ENCODE assay signal across 9 mouse cellular contexts in genomic region chr12:105722657-105723056, GRCm38 (mm10). TPM values are rescaled to one million over a fixed set of nuclear protein-coding genes. Genes with fewer than 3 reads are reported as not detected.
DNase-seq lines count a peak whose midpoint lies in the region; ATAC-seq and TF ChIP-seq lines count a peak whose summit lies in the region.
"Had no signal": no experiment of that assay in that cellular context is flagged by ENCODE, and none has a peak within 500 bp of the region (broad histone marks: within the 10 kb centered on the region; RNA-seq: fewer than 3 reads in every experiment).

No protein-coding gene starts in this region.

- H3K9me3 ChIP-seq in hindbrain, embryonic 11.5 days (ENCODE audit: control insufficient read depth, low read length): no peaks in the 10 kb centered on the region
- no peaks in the 10 kb centered on the region for H3K9me3 ChIP-seq in hindbrain, embryonic 10.5 days
- H3K9me3 ChIP-seq in neural tube, embryonic 14.5 days (ENCODE audit: control insufficient read depth, low read length): no peaks in the 10 kb centered on the region
- H3K9me3 ChIP-seq: embryonic facial prominence, embryonic 13.5 days had no signal

- DNase-seq in hindbrain, embryonic 11.5 days (ENCODE audit: low spot score): peak; percentile 79
- no peak for DNase-seq in hindbrain, embryonic 10.5 days (ENCODE audit: low spot score)
- peak; percentile 16 for DNase-seq in T-cell, adult 2 months (ENCODE audit: low spot score)
- DNase-seq in left cerebral cortex, postnatal 25 days (ENCODE audit: low spot score in 2 of 2): peak; percentile 36 to 57
- no peak for DNase-seq in adrenal gland, adult 18-20 months (ENCODE audit: low spot score in 2 of 2)

- ATAC-seq in hindbrain, embryonic 11.5 days (ENCODE audit: low FRiP score): peak; percentile 62
- ATAC-seq in erythroid progenitor cell, adult 5-6 weeks (replicated peaks; ENCODE audit: low FRiP score, poor library complexity, severe bottlenecking): peak; percentile 64; the same call in 1 of the 2 replicates
- ATAC-seq in neural tube, embryonic 14.5 days (ENCODE audit: low read depth): peak; percentile 70

- intact Hi-C loops in left cerebral cortex, postnatal 25 days (cut with DNase I): loop anchor here (5.0 kb wide), 1 partner anchor 225 kb away; no protein-coding TSS in a partner anchor

- H3K4me3 ChIP-seq in hindbrain, embryonic 11.5 days (ENCODE audit: low read depth, low read length): no peak overlapping the region
- H3K4me3 ChIP-seq in hindbrain, embryonic 10.5 days: no peak overlapping the region
- H3K4me3 ChIP-seq in C2C12 (ENCODE audit: insufficient read depth, poor library complexity, severe bottlenecking): no peak overlapping the region
- no peak overlapping the region for H3K4me3 ChIP-seq in neural tube, embryonic 14.5 days (ENCODE audit: low read depth, low read length)
- H3K4me3 ChIP-seq: embryonic facial prominence, embryonic 13.5 days had no signal

- WGBS in hindbrain, embryonic 11.5 days: 3% methylated on average over 5 of the region's 5 CpGs
- WGBS in hindbrain, embryonic 10.5 days: 4% methylated on average over 5 of the region's 5 CpGs
- WGBS in neural tube, embryonic 14.5 days: 5% methylated on average over 5 of the region's 5 CpGs

- no peak overlapping the region for H3K4me2 ChIP-seq in hindbrain, embryonic 11.5 days (replicated peaks; ENCODE audit: low read depth, low read length)
- no peak overlapping the region for H3K4me2 ChIP-seq in neural tube, embryonic 14.5 days (ENCODE audit: low read depth, low read length)
- H3K4me2 ChIP-seq: embryonic facial prominence, embryonic 13.5 days had no signal

- H3K79me2 ChIP-seq in C2C12 (ENCODE audit: control insufficient read depth, insufficient read depth): no peaks in the 10 kb centered on the region

- H3K27ac ChIP-seq in hindbrain, embryonic 11.5 days (ENCODE audit: low read depth, low read length): no peak overlapping the region
- no peak overlapping the region for H3K27ac ChIP-seq in hindbrain, embryonic 10.5 days
- no peak overlapping the region for H3K27ac ChIP-seq in neural tube, embryonic 14.5 days (ENCODE audit: low read depth, low read length)
- H3K27ac ChIP-seq: embryonic facial prominence, embryonic 13.5 days had no signal

- peak; percentile 21 for TF ChIP-seq CTCF in C2C12 (IDR thresholded peaks at IDR 0.05; ENCODE audit: control insufficient read depth, insufficient read depth, insufficient read length)

- no peak overlapping the region for H3ac ChIP-seq in C2C12 (ENCODE audit: control insufficient read depth, insufficient read length, low read depth)

- H3K36me3 ChIP-seq in hindbrain, embryonic 11.5 days (ENCODE audit: control insufficient read depth, insufficient read depth, low read length): no peaks in the 10 kb centered on the region
- H3K36me3 ChIP-seq in hindbrain, embryonic 10.5 days: no peaks in the 10 kb centered on the region
- no peaks in the 10 kb centered on the region for H3K36me3 ChIP-seq in C2C12 (ENCODE audit: control insufficient read depth, insufficient read depth)
- H3K36me3 ChIP-seq in neural tube, embryonic 14.5 days (ENCODE audit: control insufficient read depth, insufficient read depth, low read length): no peaks in the 10 kb centered on the region
- H3K36me3 ChIP-seq: embryonic facial prominence, embryonic 13.5 days had no signal

- H3K79me3 ChIP-seq in C2C12 (ENCODE audit: low read depth): no peaks in the 10 kb centered on the region

- no peaks in the 10 kb centered on the region for H3K4me1 ChIP-seq in hindbrain, embryonic 11.5 days (replicated peaks; ENCODE audit: control insufficient read depth, insufficient read depth, low read length)
- H3K4me1 ChIP-seq in hindbrain, embryonic 10.5 days (replicated peaks): peaks cover 9% of the 10 kb centered on the region
- 0 out of 2 replicates have a peak, but pooled peaks cover 5% of the 10 kb centered on the region for H3K4me1 ChIP-seq in neural tube, embryonic 14.5 days (ENCODE audit: control insufficient read depth, insufficient read depth, low read length)
- H3K4me1 ChIP-seq: embryonic facial prominence, embryonic 13.5 days had no signal

- H3K27me3 ChIP-seq in hindbrain, embryonic 11.5 days (ENCODE audit: control insufficient read depth, insufficient read depth, low read length): no peaks in the 10 kb centered on the region
- H3K27me3 ChIP-seq in hindbrain, embryonic 10.5 days (ENCODE audit: insufficient read depth, poor library complexity, severe bottlenecking): no peaks in the 10 kb centered on the region
- H3K27me3 ChIP-seq in C2C12 (ENCODE audit: control insufficient read depth, insufficient read depth, insufficient read length): peaks cover 9% of the 10 kb centered on the region
- H3K27me3 ChIP-seq in neural tube, embryonic 14.5 days (ENCODE audit: control insufficient read depth, insufficient read depth, low read length): no peaks in the 10 kb centered on the region
- H3K27me3 ChIP-seq: embryonic facial prominence, embryonic 13.5 days had no signal

- H3K9ac ChIP-seq in hindbrain, embryonic 11.5 days (ENCODE audit: low read depth, low read length): no peak overlapping the region
- H3K9ac ChIP-seq in neural tube, embryonic 14.5 days (replicated peaks; ENCODE audit: low read depth, low read length): no peak overlapping the region
- H3K9ac ChIP-seq: embryonic facial prominence, embryonic 13.5 days had no signal

TF ChIP-seq in C2C12, 6 proteins besides CTCF, POLR2A, EP300 and RAD21:
- TF ChIP-seq MYOG (IDR thresholded peaks at IDR 0.05; ENCODE audit: control insufficient read depth, extremely low read depth, insufficient read length): no peak
- no peak for TF ChIP-seq USF1 (IDR thresholded peaks at IDR 0.05; ENCODE audit: low read depth)
- no peak for TF ChIP-seq MYOD1 (IDR thresholded peaks at IDR 0.05; ENCODE audit: control insufficient read depth, insufficient read length, low read depth)
- no peak for TF ChIP-seq CEBPB (IDR thresholded peaks at IDR 0.05; ENCODE audit: low read depth)
- TF ChIP-seq FOSL1 (IDR thresholded peaks at IDR 0.05; ENCODE audit: insufficient read depth, low read length, poor library complexity, severe bottlenecking): no peak
- TF ChIP-seq MAX (IDR thresholded peaks at IDR 0.05): no peak

RNA-seq across cellular contexts. Expression of gene Ak7, which starts 16.9 kb away (rescaled TPM):
- 1.1 and 1.8 TPM in 2 replicates for polyA plus RNA-seq in hindbrain, embryonic 11.5 days (2014; fragmentation: Nextera tagmentation; extraction: Ambion mirVana)
- 1.1 and 2.1 TPM in 2 replicates for polyA plus RNA-seq in hindbrain, embryonic 10.5 days (2016; fragmentation: Nextera tagmentation; extraction: Ambion mirVana)
- 0.12 TPM for polyA plus RNA-seq in C2C12 (2012; fragmentation: generic; extraction: Trizol)
- total RNA-seq in erythroid progenitor cell, adult 5-6 weeks (2015; ENCODE audit: low replicate concordance): not detected in 2 replicates
- total RNA-seq in erythroid progenitor cell, adult 5-6 weeks (2017; ENCODE audit: low replicate concordance): not detected in 2 replicates
- total RNA-seq in left cerebral cortex, postnatal 25 days (2021): under 1 TPM; 0.23 to 0.60 TPM
- polyA plus RNA-seq in neural tube, embryonic 14.5 days (2014; fragmentation: Nextera tagmentation; extraction: Ambion mirVana): 1.0 and 1.1 TPM in 2 replicates
- total RNA-seq in adrenal gland, adult 18-20 months (2021): under 1 TPM in 1 of 2 experiments, not detected in 1; 0.35 TPM

RNA-seq across cellular contexts. Expression of gene Atg2b, which starts 37.6 kb away (rescaled TPM):
- 16.1 TPM in 2 replicates for polyA plus RNA-seq in hindbrain, embryonic 11.5 days (2014; fragmentation: Nextera tagmentation; extraction: Ambion mirVana)
- polyA plus RNA-seq in hindbrain, embryonic 10.5 days (2016; fragmentation: Nextera tagmentation; extraction: Ambion mirVana): 10.7 and 11.4 TPM in 2 replicates
- polyA plus RNA-seq in C2C12 (2012; fragmentation: generic; extraction: Trizol): 15.9 TPM
- 18.4 and 23.8 TPM in 2 replicates for total RNA-seq in erythroid progenitor cell, adult 5-6 weeks (2015; ENCODE audit: low replicate concordance)
- 17.7 and 22.2 TPM in 2 replicates for total RNA-seq in erythroid progenitor cell, adult 5-6 weeks (2017; ENCODE audit: low replicate concordance)
- 10 to 100 TPM; 45.0 to 46.2 TPM for total RNA-seq in left cerebral cortex, postnatal 25 days (2021)
- 19.5 and 24.0 TPM in 2 replicates for polyA plus RNA-seq in neural tube, embryonic 14.5 days (2014; fragmentation: Nextera tagmentation; extraction: Ambion mirVana)
- total RNA-seq in adrenal gland, adult 18-20 months (2021): 10 to 100 TPM; 27.2 to 29.0 TPM

RNA-seq across cellular contexts. Expression of gene Gskip, which starts 38.0 kb away (rescaled TPM):
- polyA plus RNA-seq in hindbrain, embryonic 11.5 days (2014; fragmentation: Nextera tagmentation; extraction: Ambion mirVana): 38.3 and 41.6 TPM in 2 replicates
- 40.5 and 40.6 TPM in 2 replicates for polyA plus RNA-seq in hindbrain, embryonic 10.5 days (2016; fragmentation: Nextera tagmentation; extraction: Ambion mirVana)
- polyA plus RNA-seq in C2C12 (2012; fragmentation: generic; extraction: Trizol): 15.8 TPM
- total RNA-seq in erythroid progenitor cell, adult 5-6 weeks (2015; ENCODE audit: low replicate concordance): 2.9 and 4.2 TPM in 2 replicates
- total RNA-seq in erythroid progenitor cell, adult 5-6 weeks (2017; ENCODE audit: low replicate concordance): 3.7 TPM in 1 of 2 replicates, not detected in the other
- 10 to 100 TPM; 23.6 to 25.7 TPM for total RNA-seq in left cerebral cortex, postnatal 25 days (2021)
- polyA plus RNA-seq in neural tube, embryonic 14.5 days (2014; fragmentation: Nextera tagmentation; extraction: Ambion mirVana): 30.3 and 34.3 TPM in 2 replicates
- 10 to 100 TPM; 18.4 to 19.7 TPM for total RNA-seq in adrenal gland, adult 18-20 months (2021)

Comparison
In these comparisons a context has a peak if more than half of its experiments do, and no peak if none do; other contexts are left out.
1. DNase-seq: peak in hindbrain, embryonic 11.5 days (single experiment), T-cell, adult 2 months (single experiment) and left cerebral cortex, postnatal 25 days (2 of 2); none in hindbrain, embryonic 10.5 days (single experiment) and adrenal gland, adult 18-20 months (0 of 2).
2. Peak in every context shown above with its lines, with median percentiles within 50 percentile points of each other: ATAC-seq.